Mouse (Mus musculus) large intestine, adult 2 months (tissue): ENCODE results near the gene 2310034G01Rik. TPM values are rescaled to one million over a fixed set of nuclear protein-coding genes. Genes with fewer than 3 reads are reported as not detected.

ENCODE experiments used
- DNase-seq: peaks from one replicate; pipeline ENCODE4 v3.0.0-alpha.2; 2012; ENCODE audit warnings: low read depth, low spot score
- WGBS: fragments of 180-500 bp; shearing (Covaris S2); methylation state at CpG from one replicate; pipeline ENCODE4 v1.1.7; 2018; 5-methylcytosine and 5-hydroxymethylcytosine counted together
- polyA plus RNA-seq: library from polyadenylated mRNA; depleted of rRNA; stranded (reverse); fragments of >200 nt; gene quantifications from 2 replicates; pipeline ENCODE4 v1.2.3, GENCODE M21; 2012

2310034G01Rik gene
- polyA plus RNA-seq, 1 experiment: 4.9 TPM

GRCm38 (mm10) chr19:46318031-46318471 is 32.1 kb downstream of the 2310034G01Rik start:
- WGBS: 5% methylated on average over 40 of the region's 42 CpGs
- no peak for DNase-seq

GRCm38 (mm10) chr19:46317546-46317885 is 32.6 kb downstream of the 2310034G01Rik start:
- 3% methylated on average over 36 of the region's 48 CpGs for WGBS
- no peak for DNase-seq

DNA sequence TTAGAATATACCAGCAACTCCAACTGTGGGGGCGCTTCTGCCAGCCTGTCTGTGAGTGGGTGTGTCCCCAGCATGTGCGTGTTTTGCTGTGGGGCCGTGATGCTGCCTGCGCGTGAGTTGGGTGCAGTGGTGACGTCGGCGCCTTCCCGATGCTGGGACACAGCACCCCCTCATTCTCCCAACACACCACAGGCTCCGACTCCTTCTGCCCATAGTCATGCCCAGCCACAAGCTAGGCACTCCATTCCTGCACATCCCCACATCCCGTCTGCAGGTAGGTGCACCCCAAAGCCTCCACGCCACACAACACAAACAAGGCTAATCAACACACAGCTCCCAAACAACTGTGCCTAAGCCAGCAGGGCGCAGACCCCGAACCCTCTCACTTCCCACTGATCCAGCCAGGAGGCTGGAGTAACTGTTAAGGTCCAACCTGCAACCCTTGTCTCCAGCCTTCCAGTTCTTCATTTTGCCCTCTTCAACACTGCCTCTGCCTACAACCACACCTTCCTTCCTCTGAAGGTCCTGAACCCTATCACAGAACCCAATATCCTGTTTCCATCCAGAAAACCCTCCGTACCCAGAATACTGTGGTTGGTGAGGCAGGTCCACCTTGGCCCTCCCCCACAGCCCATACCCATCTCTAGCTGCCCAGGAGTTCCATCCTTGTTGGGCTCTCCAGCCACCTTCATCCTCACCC is 33.1 kb downstream of the 2310034G01Rik start:
- WGBS: 29% methylated on average over 15 of the region's 15 CpGs
- no peak for DNase-seq

DNA sequence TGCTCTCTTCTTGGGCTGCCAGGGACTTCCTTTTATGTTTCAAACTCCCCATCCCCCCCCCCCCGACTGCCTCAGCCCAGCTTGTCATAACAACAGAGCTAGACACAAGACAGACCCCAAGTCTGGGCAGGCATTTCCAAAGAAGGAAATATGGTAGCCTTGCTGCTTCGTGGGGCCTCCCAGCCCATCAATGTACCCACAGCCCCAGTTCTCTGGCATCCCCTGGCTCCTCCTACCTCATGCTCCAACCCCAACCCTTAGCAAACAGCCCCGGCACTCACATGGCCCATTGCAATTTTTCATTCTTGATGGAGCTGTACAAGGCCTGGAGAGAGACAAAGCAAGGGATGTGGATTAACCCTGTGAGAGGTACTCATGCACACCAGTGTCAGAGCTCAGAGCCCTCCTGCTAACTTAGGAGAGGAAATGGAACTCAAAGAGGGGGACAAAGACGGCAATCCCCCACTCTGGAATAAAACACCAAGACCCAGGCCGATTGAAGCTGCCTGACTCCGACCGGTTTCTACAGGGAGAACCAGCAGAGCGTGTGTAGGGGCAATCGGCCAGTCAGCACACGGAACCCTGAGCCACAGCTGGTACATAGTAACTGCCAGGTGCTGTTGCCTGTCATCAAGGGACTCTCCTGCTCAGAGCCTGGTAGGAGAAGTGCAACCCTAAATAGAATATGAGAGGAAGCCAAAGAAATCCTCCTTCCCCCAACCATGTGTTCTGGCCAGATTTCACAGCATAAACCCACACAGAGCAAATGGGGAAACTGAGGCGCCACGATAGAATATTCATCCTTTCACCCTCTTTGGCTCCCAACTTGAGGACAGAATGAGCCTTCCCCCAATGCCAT is 34.1 kb downstream of the 2310034G01Rik start:
- DNase-seq: no peak
- WGBS: 47% methylated on average over 12 of the region's 12 CpGs

DNA sequence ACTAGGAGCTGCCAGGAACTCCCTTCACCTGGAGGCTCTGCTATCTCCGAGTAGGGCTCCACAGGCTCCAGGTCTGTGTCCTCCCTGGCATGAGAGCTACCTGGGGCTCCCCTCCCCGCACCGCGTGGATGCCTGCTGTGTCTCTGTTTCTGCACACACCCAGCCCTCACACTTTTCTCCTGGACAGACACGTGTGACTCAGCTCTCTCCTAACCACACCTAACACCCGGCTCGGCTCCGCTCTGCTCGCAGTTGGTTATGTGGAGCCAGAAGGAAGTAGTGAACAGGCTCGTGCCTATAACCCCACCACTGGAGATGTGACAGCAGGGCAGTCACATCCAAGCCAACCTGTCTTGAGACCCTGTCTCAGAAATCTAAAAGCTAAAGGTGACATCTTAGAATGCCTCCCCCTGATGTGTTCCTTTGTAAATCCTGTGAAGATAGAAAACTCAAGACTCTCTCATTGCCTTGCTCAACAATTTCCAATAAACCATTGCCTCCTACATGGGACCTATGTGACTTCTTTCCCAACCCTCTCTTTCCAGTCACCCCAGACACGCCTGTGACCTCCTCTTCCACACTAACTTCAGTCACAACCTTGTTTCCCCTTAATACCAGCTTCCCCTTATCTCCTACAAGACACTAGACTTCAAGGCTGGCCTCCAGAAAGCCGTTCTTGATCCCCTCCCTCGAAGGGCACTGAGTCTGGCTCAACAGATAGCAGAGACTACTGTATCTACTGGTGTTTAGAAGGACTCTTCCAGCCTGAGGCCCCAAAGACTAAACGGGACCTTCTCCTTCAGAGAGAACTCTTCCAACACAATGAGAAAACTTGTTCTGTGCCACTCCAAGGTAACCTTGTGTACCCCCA is 35.0 kb downstream of the 2310034G01Rik start:
- DNase-seq: no peak
- 16% methylated on average over 14 of the region's 14 CpGs for WGBS

DNA sequence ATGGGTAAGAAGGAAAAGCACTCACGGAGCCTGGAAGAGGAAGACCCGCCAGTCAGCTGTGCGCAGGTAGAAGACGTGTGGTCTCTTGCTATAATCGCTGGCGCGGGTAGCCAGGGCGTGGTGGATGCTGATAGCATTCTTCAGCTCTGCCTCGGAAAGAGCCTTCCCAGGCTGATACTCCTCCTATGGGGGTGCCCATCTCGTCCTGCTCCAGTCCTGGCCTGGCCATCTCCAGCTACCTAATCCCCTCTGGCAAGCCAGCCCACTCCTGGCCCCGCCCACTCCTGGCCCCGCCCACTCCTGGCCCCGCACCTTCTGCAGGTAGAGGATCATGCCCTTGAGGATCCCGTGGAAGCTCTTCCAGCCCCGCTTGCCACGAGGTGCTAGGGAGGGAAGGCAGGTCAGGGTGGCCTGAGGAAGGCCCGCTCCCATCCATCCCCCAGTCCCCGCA is 35.9 kb downstream of the 2310034G01Rik start:
- no peak for DNase-seq
- 24% methylated on average over 18 of the region's 18 CpGs for WGBS

GRCm38 (mm10) chr19:46313591-46313990 is 36.5 kb downstream of the 2310034G01Rik start:
- no peak for DNase-seq
- 70% methylated on average over 6 of the region's 6 CpGs for WGBS

DNA sequence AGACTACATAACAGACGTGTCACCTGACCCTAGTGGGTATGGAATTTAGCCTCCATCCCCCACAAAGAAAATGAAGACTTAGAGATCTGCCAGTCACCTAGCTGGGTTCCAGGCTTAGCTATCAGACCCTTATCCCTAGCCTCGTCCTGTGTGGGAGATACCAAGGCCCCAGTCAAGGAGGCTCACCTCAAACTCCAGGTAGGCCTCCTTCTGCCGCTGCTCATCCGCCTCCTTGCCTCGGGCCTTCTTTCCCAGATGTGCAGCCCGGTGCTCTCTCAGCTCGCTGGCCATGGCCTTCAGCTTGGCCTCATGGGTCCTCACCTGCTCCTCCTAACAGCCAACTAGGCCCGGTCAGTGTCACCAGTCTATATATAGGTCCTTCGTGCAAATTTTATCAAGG is 37.0 kb downstream of the 2310034G01Rik start:
- DNase-seq: no peak
- WGBS: 86% methylated on average over 9 of the region's 9 CpGs

- 89% methylated on average over 21 of the region's 21 CpGs for WGBS
- no peak for DNase-seq
These were observed 37.5 kb downstream of the 2310034G01Rik start for GRCm38 (mm10) chr19:46312566-46312965.

DNA sequence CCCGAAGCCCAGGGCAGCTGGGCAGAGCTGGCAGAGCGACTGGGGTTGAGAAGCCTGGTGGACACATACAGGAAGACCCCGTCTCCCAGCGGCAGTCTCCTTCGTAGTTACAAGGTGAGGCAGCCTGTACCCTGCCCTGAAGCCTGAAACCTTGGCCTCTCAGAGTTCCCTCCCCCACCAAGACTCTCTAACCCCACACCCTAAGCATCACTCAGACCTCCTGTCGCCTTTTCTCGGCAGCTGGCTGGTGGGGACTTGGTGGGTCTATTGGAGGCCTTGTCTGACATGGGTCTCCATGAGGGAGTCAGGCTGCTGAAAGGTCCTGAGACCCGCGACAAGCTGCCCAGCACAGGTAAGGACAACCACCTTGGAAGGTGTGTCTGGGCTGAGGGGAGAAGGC is 38.8 kb downstream of the 2310034G01Rik start:
- 89% methylated on average over 9 of the region's 9 CpGs for WGBS
- DNase-seq: no peak

GRCm38 (mm10) chr19:46310312-46310865 is 39.7 kb downstream of the 2310034G01Rik start:
- DNase-seq: no peak

GRCm38 (mm10) chr19:46309651-46310305 is 40.3 kb downstream of the 2310034G01Rik start:
- no peak for DNase-seq
- 86% methylated on average over 21 of the region's 21 CpGs for WGBS

More at GRCm38 (mm10) chr19:46310312-46310865, 39.7 kb downstream of the 2310034G01Rik start:
- 96% methylated on average over 12 of the region's 12 CpGs for WGBS

- WGBS: 6% methylated on average over 47 of the region's 47 CpGs
These were observed 41.2 kb downstream of the 2310034G01Rik start for GRCm38 (mm10) chr19:46308706-46309435.

DNA sequence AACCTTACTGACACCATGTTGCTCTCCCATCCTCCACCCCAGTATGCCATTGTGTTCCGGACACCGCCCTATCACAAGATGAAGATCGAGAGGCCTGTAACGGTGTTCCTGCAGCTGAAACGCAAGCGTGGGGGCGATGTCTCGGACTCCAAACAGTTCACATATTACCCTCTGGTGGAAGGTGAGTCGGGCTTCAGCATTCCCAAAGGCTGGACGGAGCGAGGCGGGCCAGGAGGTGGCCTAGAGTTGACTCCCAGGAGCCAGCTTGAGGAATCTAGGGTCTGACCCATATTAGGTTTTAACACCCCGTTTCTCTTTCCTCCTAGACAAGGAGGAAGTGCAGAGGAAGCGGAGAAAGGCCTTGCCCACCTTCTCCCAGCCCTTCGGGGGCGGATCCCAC is 41.8 kb downstream of the 2310034G01Rik start:
- 91% methylated on average over 16 of the region's 16 CpGs for WGBS
- DNase-seq: no peak

More at GRCm38 (mm10) chr19:46308706-46309435, 41.2 kb downstream of the 2310034G01Rik start:
- DNase-seq: no peak

DNA sequence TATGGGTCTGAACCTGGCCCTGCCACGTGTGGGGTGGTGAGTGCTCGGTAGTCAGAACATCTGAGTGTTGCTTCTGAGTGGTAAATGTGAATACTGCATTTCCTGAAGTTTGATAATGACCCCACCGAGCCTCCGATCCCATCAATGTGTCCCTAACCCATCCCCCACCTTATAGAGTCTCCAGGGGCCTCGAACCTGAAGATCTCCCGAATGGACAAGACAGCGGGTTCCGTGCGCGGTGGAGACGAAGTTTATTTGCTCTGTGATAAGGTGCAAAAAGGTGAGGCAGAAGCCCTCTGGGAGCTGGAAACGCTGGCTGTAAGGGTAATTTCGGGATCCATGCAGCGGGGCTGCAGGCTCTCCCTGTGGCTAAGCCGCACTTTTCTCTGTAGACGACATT is 42.3 kb downstream of the 2310034G01Rik start:
- WGBS: 93% methylated on average over 16 of the region's 16 CpGs
- DNase-seq: no peak

DNA sequence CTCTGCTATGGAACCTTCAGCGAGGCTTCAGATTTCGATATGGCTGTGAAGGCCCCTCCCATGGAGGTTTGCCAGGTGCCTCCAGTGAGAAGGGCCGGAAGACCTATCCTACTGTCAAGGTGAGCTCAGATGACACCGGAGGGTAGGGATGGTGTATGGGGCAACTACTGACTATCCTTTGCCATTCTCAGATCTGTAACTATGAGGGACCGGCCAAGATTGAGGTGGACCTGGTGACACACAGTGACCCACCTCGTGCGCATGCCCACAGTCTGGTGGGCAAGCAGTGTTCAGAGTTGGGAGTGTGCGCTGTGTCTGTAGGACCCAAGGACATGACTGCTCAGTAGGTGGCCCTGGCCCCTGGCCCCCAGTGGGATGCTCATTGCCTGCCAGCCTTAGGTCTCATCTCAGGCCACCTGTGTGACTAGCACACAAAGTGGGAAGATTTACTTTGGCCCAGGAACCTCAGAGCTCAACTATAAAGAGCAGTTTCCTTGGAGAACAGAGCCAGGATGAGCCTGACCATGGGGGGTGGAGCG is 43.3 kb downstream of the 2310034G01Rik start:
- WGBS: 92% methylated on average over 9 of the region's 9 CpGs
- no peak for DNase-seq

DNA sequence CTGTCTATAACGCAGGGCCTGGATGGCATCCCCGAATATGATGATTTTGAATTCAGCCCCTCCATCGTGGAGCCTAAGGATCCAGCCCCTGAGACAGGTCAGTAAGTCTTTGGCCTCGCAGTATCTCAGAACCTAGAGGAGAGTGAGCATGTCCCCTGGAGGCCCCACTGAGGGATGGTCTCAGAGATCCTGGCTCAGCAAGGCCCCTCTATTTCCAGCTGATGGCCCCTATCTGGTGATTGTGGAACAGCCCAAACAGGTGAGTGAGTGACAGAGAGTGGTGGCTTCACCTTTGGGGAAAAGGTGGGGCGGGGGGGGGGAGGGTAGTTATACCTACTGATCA is 43.9 kb downstream of the 2310034G01Rik start:
- WGBS: 68% methylated on average over 5 of the region's 5 CpGs
- no peak for DNase-seq
